Mouse (Mus musculus): ENCODE measurements around the gene Matn4. TPM values are rescaled to one million over a fixed set of nuclear protein-coding genes. Genes with fewer than 3 reads are reported as not detected.

The Matn4 gene
- 0.85 TPM for polyA plus RNA-seq (2014; fragmentation: Illumina TruSeq; extraction: RNeasy Lipid Tissue Mini Kit (QIAGEN cat#74804); ENCODE audit: low read depth, low replicate concordance)

GRCm38 (mm10) chr2:164405060-164405459 is at the start of gene Matn4:
Gene Matn4, minus strand, starts transcription at chr2:164405160.

DNA sequence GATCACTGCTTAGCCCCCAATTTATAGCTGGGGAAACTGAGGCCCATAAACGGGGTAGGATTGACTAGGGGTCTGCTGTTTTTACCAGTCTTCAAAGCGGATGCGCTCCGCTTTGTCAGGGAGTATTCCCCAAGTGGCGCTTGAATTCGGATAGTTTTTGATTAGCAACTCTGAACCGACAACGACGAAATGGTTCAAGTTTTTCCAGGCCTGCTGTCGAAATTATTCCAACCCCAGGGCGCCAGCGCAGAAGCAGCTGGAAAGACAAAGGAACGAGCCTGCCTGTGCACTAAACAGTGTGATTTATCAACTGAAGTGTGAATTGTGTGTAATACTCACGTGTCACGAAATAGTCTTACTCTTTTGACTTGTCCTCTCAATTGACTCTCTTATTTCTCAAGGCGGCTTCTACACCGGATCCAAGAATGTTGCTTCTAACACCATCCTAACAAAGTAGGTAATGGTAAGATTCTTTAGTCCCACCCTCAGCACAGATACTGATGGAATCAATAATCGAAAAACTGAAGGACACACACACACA is 38.6 kb upstream of the Matn4 start, which contains the start of gene Sdc4:
Sdc4 (minus strand) TSS at position 428 of the 541 bp plus-strand sequence.

DNA sequence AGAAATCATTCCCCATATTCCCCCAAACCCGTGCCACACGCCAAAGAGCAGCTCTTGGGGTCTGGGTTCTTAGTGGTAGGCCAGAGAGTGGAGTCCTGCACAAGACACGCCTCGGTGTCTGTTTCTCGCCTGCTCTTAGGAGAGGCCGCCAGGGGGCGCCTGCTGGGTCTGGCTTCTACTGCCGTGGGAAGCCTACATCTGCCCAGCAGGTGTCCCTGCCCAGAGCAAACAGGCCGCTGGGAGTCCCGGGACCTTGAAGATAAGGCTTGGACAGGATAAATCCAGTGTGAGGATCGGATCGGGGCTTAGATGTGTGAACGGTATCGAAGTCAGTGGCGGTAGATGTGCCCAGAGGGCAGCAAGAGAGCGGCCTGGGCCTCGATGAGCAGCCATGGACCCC is 2.1 kb downstream of the Matn4 start, which contains the start of gene Rbpjl:
Rbpjl (plus strand) TSS at position 236 of the 400 bp plus-strand sequence.

GRCm38 (mm10) chr2:164389020-164389419 is 15.9 kb downstream of the Matn4 start, which contains the start of gene Slpi:
Gene Slpi, minus strand, starts transcription at chr2:164389095.

Other genes starting within 250 kb of the Matn4 start
- not detected for gene Kcns1, start 234.0 kb downstream of the Matn4 start, polyA plus RNA-seq (2014; fragmentation: Illumina TruSeq; extraction: RNeasy Lipid Tissue Mini Kit (QIAGEN cat#74804); ENCODE audit: low read depth, low replicate concordance)
- not detected for gene Wfdc5, start 222.4 kb downstream of the Matn4 start, polyA plus RNA-seq (2014; fragmentation: Illumina TruSeq; extraction: RNeasy Lipid Tissue Mini Kit (QIAGEN cat#74804); ENCODE audit: low read depth, low replicate concordance)
- not detected for gene Wfdc12, start 214.6 kb downstream of the Matn4 start, polyA plus RNA-seq (2014; fragmentation: Illumina TruSeq; extraction: RNeasy Lipid Tissue Mini Kit (QIAGEN cat#74804); ENCODE audit: low read depth, low replicate concordance)
- not detected for gene Wfdc15a, start 205.0 kb downstream of the Matn4 start, polyA plus RNA-seq (2014; fragmentation: Illumina TruSeq; extraction: RNeasy Lipid Tissue Mini Kit (QIAGEN cat#74804); ENCODE audit: low read depth, low replicate concordance)
- gene Wfdc15b, start 183.5 kb downstream of the Matn4 start, polyA plus RNA-seq (2014; fragmentation: Illumina TruSeq; extraction: RNeasy Lipid Tissue Mini Kit (QIAGEN cat#74804); ENCODE audit: low read depth, low replicate concordance): not detected
- not detected for gene Svs2, start 166.7 kb downstream of the Matn4 start, polyA plus RNA-seq (2014; fragmentation: Illumina TruSeq; extraction: RNeasy Lipid Tissue Mini Kit (QIAGEN cat#74804); ENCODE audit: low read depth, low replicate concordance)
- gene Svs3b, start 148.5 kb downstream of the Matn4 start, polyA plus RNA-seq (2014; fragmentation: Illumina TruSeq; extraction: RNeasy Lipid Tissue Mini Kit (QIAGEN cat#74804); ENCODE audit: low read depth, low replicate concordance): not detected
- not detected for gene Svs4, start 126.7 kb downstream of the Matn4 start, polyA plus RNA-seq (2014; fragmentation: Illumina TruSeq; extraction: RNeasy Lipid Tissue Mini Kit (QIAGEN cat#74804); ENCODE audit: low read depth, low replicate concordance)
- gene Svs3a, start 115.9 kb downstream of the Matn4 start, polyA plus RNA-seq (2014; fragmentation: Illumina TruSeq; extraction: RNeasy Lipid Tissue Mini Kit (QIAGEN cat#74804); ENCODE audit: low read depth, low replicate concordance): not detected
- not detected for gene Svs6, start 88.4 kb downstream of the Matn4 start, polyA plus RNA-seq (2014; fragmentation: Illumina TruSeq; extraction: RNeasy Lipid Tissue Mini Kit (QIAGEN cat#74804); ENCODE audit: low read depth, low replicate concordance)
- gene Svs5, start 72.4 kb downstream of the Matn4 start, polyA plus RNA-seq (2014; fragmentation: Illumina TruSeq; extraction: RNeasy Lipid Tissue Mini Kit (QIAGEN cat#74804); ENCODE audit: low read depth, low replicate concordance): not detected
- not detected for gene Slpi, start 16.1 kb downstream of the Matn4 start, polyA plus RNA-seq (2014; fragmentation: Illumina TruSeq; extraction: RNeasy Lipid Tissue Mini Kit (QIAGEN cat#74804); ENCODE audit: low read depth, low replicate concordance)
- gene Rbpjl, start 2.0 kb downstream of the Matn4 start, polyA plus RNA-seq (2014; fragmentation: Illumina TruSeq; extraction: RNeasy Lipid Tissue Mini Kit (QIAGEN cat#74804); ENCODE audit: low read depth, low replicate concordance): not detected
- gene Sdc4, start 38.7 kb upstream of the Matn4 start, polyA plus RNA-seq (2014; fragmentation: Illumina TruSeq; extraction: RNeasy Lipid Tissue Mini Kit (QIAGEN cat#74804); ENCODE audit: low read depth, low replicate concordance): 255 TPM
- gene Sys1, start 51.8 kb upstream of the Matn4 start, polyA plus RNA-seq (2014; fragmentation: Illumina TruSeq; extraction: RNeasy Lipid Tissue Mini Kit (QIAGEN cat#74804); ENCODE audit: low read depth, low replicate concordance): 10.1 TPM
- not detected for gene Gm20458, start 55.8 kb upstream of the Matn4 start, polyA plus RNA-seq (2014; fragmentation: Illumina TruSeq; extraction: RNeasy Lipid Tissue Mini Kit (QIAGEN cat#74804); ENCODE audit: low read depth, low replicate concordance)
- not detected for gene Trp53tg5, start 68.6 kb upstream of the Matn4 start, polyA plus RNA-seq (2014; fragmentation: Illumina TruSeq; extraction: RNeasy Lipid Tissue Mini Kit (QIAGEN cat#74804); ENCODE audit: low read depth, low replicate concordance)
- 6.6 TPM for gene Dbndd2, start 80.9 kb upstream of the Matn4 start, polyA plus RNA-seq (2014; fragmentation: Illumina TruSeq; extraction: RNeasy Lipid Tissue Mini Kit (QIAGEN cat#74804); ENCODE audit: low read depth, low replicate concordance)
- gene Pigt, start 92.4 kb upstream of the Matn4 start, polyA plus RNA-seq (2014; fragmentation: Illumina TruSeq; extraction: RNeasy Lipid Tissue Mini Kit (QIAGEN cat#74804); ENCODE audit: low read depth, low replicate concordance): 8.1 TPM
- gene Wfdc2, start 157.3 kb upstream of the Matn4 start, polyA plus RNA-seq (2014; fragmentation: Illumina TruSeq; extraction: RNeasy Lipid Tissue Mini Kit (QIAGEN cat#74804); ENCODE audit: low read depth, low replicate concordance): 30.2 TPM
- not detected for gene Spint3, start 168.3 kb upstream of the Matn4 start, polyA plus RNA-seq (2014; fragmentation: Illumina TruSeq; extraction: RNeasy Lipid Tissue Mini Kit (QIAGEN cat#74804); ENCODE audit: low read depth, low replicate concordance)
- gene Wfdc6a, start 180.3 kb upstream of the Matn4 start, polyA plus RNA-seq (2014; fragmentation: Illumina TruSeq; extraction: RNeasy Lipid Tissue Mini Kit (QIAGEN cat#74804); ENCODE audit: low read depth, low replicate concordance): not detected
- gene Eppin, start 188.4 kb upstream of the Matn4 start, polyA plus RNA-seq (2014; fragmentation: Illumina TruSeq; extraction: RNeasy Lipid Tissue Mini Kit (QIAGEN cat#74804); ENCODE audit: low read depth, low replicate concordance): not detected
- not detected for gene Wfdc6b, start 208.4 kb upstream of the Matn4 start, polyA plus RNA-seq (2014; fragmentation: Illumina TruSeq; extraction: RNeasy Lipid Tissue Mini Kit (QIAGEN cat#74804); ENCODE audit: low read depth, low replicate concordance)
- 0.50 TPM for gene Wfdc8, start 208.5 kb upstream of the Matn4 start, polyA plus RNA-seq (2014; fragmentation: Illumina TruSeq; extraction: RNeasy Lipid Tissue Mini Kit (QIAGEN cat#74804); ENCODE audit: low read depth, low replicate concordance)
- not detected for gene Wfdc16, start 233.6 kb upstream of the Matn4 start, polyA plus RNA-seq (2014; fragmentation: Illumina TruSeq; extraction: RNeasy Lipid Tissue Mini Kit (QIAGEN cat#74804); ENCODE audit: low read depth, low replicate concordance)